Mouse (Mus musculus) erythroblast, embryonic 14.5 days (primary cell): ENCODE measurements at regions not wholly inside any gene's neighbourhood (a gene's known extent, or its start where the extent isn't known, plus 50 kb on each side); places are given as distances from the start of the nearest gene placed in this dataset.

Experiments used
- H3K27me3 ChIP-seq: 2 replicates; pipeline ENCODE4 v1.6.1; 2012; ENCODE audit warnings: inconsistent platforms; ENCODE audit not compliant: control insufficient read depth
- H3K36me3 ChIP-seq: 2 replicates; pipeline ENCODE4 v1.6.1; 2012; ENCODE audit warnings: mild to moderate bottlenecking, inconsistent platforms; ENCODE audit not compliant: control insufficient read depth
- H3K4me1 ChIP-seq: 2 replicates; pipeline ENCODE4 v1.6.1; 2012; ENCODE audit warnings: inconsistent platforms; ENCODE audit not compliant: control insufficient read depth
- H3K4me3 ChIP-seq: replicated peaks from 2 replicates; pipeline ENCODE3; 2012; ENCODE audit warnings: moderate library complexity, mild to moderate bottlenecking, inconsistent platforms
- H3K9me3 ChIP-seq: 2 replicates; pipeline ENCODE4 v1.6.1; 2012; ENCODE audit warnings: low read length, inconsistent platforms, mixed read lengths; ENCODE audit not compliant: control insufficient read depth
- GATA1 ChIP-seq: IDR thresholded peaks from 2 replicates; pipeline ENCODE4 v1.6.1; 2012; ENCODE audit warnings: low read length, inconsistent platforms, mixed read lengths
- TAL1 ChIP-seq: IDR thresholded peaks from 3 replicates; pipeline ENCODE4 v1.6.1; 2012; ENCODE audit warnings: low read length, inconsistent platforms, mixed read lengths

DNA sequence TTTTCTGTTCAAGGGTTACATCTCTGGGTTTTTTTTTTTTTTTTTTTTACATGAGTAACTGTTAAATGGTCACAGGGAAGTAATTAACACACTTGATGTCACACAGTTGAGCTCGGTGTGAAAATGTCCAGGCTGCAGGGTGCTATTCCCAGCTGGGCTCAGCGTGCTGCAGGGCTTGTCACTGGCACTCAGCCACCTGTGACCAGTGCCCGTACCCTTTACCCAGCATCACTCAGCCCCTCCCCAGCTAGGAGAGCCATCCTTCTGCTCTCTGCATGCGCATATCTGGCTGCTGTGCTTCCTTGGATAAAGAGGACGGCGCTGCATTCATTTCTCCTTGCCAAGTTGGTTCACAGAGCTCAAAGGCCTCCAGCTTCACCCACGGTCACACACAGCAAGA lies 66.7 kb upstream of the Zdhhc25 start:
- H3K27me3 ChIP-seq, result no peaks in the 10 kb centered on the region
- no peak overlapping the region for H3K4me3 ChIP-seq
- no peaks in the 10 kb centered on the region for H3K36me3 ChIP-seq
- H3K9me3 ChIP-seq, result peaks cover 4% of the 10 kb centered on the region; the same call in 1 of the 2 replicates
- TF ChIP-seq GATA1, result no peak
- TF ChIP-seq TAL1, result no peak
- H3K4me1 ChIP-seq, result no peaks in the 10 kb centered on the region

- H3K36me3 ChIP-seq, result no peaks in the 10 kb centered on the region
- no peak overlapping the region for H3K4me3 ChIP-seq
- TF ChIP-seq GATA1 (no peak), TAL1 (no peak)
- peaks cover 2% of the 10 kb centered on the region; the same call in 1 of the 2 replicates for H3K9me3 ChIP-seq
- H3K4me1 ChIP-seq, result no peaks in the 10 kb centered on the region
- no peaks in the 10 kb centered on the region for H3K27me3 ChIP-seq
Observed at GRCm38 (mm10) chr15:88535516-88535915, 64.6 kb upstream of the Zdhhc25 start.

- Histone ChIP-seq H3K4me1 (no peaks in the 10 kb centered on the region), H3K9me3 (no peaks in the 10 kb centered on the region), H3K4me3 (no peak overlapping the region), H3K27me3 (no peaks in the 10 kb centered on the region), H3K36me3 (no peaks in the 10 kb centered on the region)
- no peak for TF ChIP-seq GATA1
- no peak for TF ChIP-seq TAL1
Observed at GRCm38 (mm10) chr15:88537190-88537589, 62.9 kb upstream of the Zdhhc25 start.

DNA sequence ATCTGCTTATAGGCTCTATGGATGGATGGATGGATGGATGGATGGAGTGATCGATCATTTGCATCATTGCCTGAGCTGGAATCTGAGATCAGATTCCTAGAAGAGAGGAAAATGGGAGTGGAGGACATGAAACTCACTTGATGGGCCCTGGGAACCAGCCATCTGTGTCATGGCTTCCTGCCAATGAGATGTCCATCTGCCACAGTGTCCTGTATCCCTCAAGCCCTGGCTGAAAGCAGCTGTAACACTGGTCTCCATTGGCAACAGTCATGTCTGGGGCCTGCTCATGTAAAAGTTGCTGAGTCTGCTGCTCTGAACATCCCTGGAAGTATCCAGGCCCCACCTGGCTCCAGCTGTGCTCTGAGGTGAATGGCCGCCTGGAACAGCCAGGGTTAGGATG lies 57.5 kb upstream of the Zdhhc25 start:
- Histone ChIP-seq H3K4me3 (no peak overlapping the region), H3K27me3 (no peaks in the 10 kb centered on the region), H3K9me3 (peaks cover 6% of the 10 kb centered on the region), H3K4me1 (no peaks in the 10 kb centered on the region), H3K36me3 (no peaks in the 10 kb centered on the region)
- no peak for TF ChIP-seq GATA1
- no peak for TF ChIP-seq TAL1

DNA sequence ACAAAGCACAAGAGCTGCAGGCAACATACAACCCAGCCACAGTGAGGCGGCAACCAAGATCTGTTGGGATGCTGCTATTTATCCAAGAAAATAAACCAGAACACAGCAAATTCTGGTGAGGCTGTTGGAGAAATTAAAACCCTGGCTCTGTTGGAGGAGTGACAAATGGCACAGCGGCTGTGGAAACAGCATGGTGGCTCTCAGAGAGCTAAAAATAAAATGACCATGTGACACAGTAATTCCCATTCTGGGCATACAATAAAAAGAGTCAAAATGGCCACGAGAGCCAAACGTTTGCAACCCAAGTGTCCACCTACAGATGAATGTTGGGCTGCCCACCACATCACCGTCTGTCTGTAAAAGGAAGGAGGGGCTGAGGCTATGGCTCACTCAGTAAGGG lies 55.9 kb upstream of the Zdhhc25 start:
- Histone ChIP-seq H3K4me1 (no peaks in the 10 kb centered on the region), H3K27me3 (no peaks in the 10 kb centered on the region), H3K36me3 (no peaks in the 10 kb centered on the region), H3K9me3 (peaks cover 10% of the 10 kb centered on the region), H3K4me3 (no peak overlapping the region)
- no peak for TF ChIP-seq GATA1
- TF ChIP-seq TAL1, result no peak

DNA sequence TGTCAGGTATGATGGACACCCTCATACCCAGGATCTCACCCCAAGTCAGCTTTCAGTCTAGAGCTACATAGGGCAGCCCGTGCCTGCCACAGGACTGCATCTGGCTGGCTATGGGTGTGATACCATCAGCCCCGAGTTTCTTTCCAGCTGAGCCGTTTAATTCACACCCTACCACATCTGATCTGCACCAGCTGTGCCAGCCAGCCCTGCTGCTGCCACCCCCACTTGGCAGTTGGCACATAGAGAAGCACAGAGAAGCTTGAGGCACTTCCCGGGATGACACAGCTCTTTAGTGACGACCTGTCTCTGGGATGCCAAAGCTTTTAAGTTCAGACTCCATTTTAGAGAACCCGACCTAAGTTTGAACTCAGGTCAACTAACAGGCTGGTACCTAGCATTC lies 51.8 kb upstream of the Zdhhc25 start:
- H3K9me3 ChIP-seq, result peaks cover 10% of the 10 kb centered on the region
- no peak overlapping the region for H3K4me3 ChIP-seq
- no peaks in the 10 kb centered on the region for H3K27me3 ChIP-seq
- no peaks in the 10 kb centered on the region for H3K4me1 ChIP-seq
- no peaks in the 10 kb centered on the region for H3K36me3 ChIP-seq
- no peak for TF ChIP-seq TAL1
- no peak for TF ChIP-seq GATA1
